Mouse (Mus musculus): ENCODE results near the gene Olfr715b. TPM values are rescaled to one million over a fixed set of nuclear protein-coding genes. Genes with fewer than 3 reads are reported as not detected.
"Not testable (repeated sequence)": the region's sequence is repeated elsewhere in the genome, so short reads cannot be mapped to it uniquely, and the experiment has no call there.

The Olfr715b gene
- not detected for total RNA-seq (2021)
- long read RNA-seq, experiment 1: 0 reads
- long read RNA-seq, experiment 2: 0 reads

GRCm38 (mm10) chr7:107110269-107110668 lies at the start of gene Olfr715b:
Gene Olfr715b, minus strand, starts transcription at chr7:107110369.
- DNase-seq (ENCODE audit: low spot score in 2 of 2): not testable (repeated sequence)

DNA sequence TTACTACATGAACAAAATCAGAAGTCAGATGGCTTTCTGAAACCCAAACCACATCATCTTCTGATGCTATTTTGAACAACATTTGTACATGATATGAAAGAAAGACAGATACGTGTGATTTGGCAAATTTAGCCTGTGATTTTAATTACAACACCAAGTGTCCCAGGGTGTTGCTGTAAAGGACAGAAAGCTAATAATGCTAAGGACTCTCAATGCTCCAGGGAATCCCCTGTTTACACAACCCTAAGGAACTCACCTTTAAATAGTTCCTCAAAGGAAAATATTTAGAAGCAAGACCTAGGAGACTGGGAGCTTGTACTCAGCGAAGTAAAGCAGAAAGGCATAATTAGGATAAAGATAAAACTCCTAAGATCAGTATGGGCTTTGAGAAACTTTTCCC lies 27.9 kb upstream of the Olfr715b start, which contains the start of gene Olfr716:
Olfr716 (plus strand) TSS at position 301 of the 400 bp plus-strand sequence.
- DNase-seq (ENCODE audit: low spot score in 2 of 2): not testable (repeated sequence)

- not testable (repeated sequence) for DNase-seq (ENCODE audit: low spot score in 2 of 2)
These were observed 20.8 kb upstream of the Olfr715b start, which contains the start of gene Olfr715 for GRCm38 (mm10) chr7:107130983-107131382. Gene Olfr715, minus strand, starts transcription at chr7:107131083.

DNA sequence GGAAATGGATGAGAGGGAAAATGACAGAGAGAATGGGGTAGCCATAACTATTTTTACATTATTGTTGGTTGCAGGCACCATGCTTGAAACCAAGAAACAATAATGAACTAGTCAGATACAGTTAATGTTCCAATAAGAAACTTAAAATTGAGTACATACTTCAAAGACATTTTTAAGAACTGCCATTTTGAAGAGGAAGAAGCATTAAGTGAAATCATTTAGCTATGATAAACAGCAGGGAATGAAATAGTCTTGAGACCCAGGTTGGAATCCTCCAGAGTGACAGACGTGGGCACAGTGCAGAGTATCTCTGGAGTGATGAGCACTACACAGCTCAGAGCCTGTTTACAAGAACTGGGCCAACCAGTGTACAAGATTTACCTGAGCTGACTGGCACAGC lies 17.2 kb downstream of the Olfr715b start, which contains the start of gene Olfr17:
Olfr17 (plus strand) TSS at position 301 of the 400 bp plus-strand sequence.
- DNase-seq (ENCODE audit: low spot score in 2 of 2): no peak

GRCm38 (mm10) chr7:107070681-107071080 lies 39.5 kb downstream of the Olfr715b start, which contains the start of gene Olfr714:
Gene Olfr714, plus strand, starts transcription at chr7:107070981.
- no peak for DNase-seq (ENCODE audit: low spot score in 2 of 2)

Other genes with a start within 250 kb of the Olfr715b start
- not detected for gene Olfr704, start 247.2 kb downstream of the Olfr715b start, total RNA-seq (2021)
- not detected for gene Olfr705, start 233.5 kb downstream of the Olfr715b start, total RNA-seq (2021)
- gene Olfr706, start 222.2 kb downstream of the Olfr715b start, total RNA-seq (2021): not detected
- gene Olfr707, start 209.1 kb downstream of the Olfr715b start, total RNA-seq (2021): not detected
- not detected for gene Olfr1532-ps1, start 202.4 kb downstream of the Olfr715b start, total RNA-seq (2021)
- not detected for gene Olfr709-ps1, start 178.2 kb downstream of the Olfr715b start, total RNA-seq (2021)
- not detected for gene Olfr710, start 162.1 kb downstream of the Olfr715b start, total RNA-seq (2021)
- not detected for gene Olfr6, start 146.4 kb downstream of the Olfr715b start, total RNA-seq (2021)
- gene Olfr711, start 134.9 kb downstream of the Olfr715b start, total RNA-seq (2021): not detected
- gene Olfr2, start 104.3 kb downstream of the Olfr715b start, total RNA-seq (2021): not detected
- gene Olfr713, start 79.2 kb downstream of the Olfr715b start, total RNA-seq (2021): not detected
- gene Olfr714, start 39.4 kb downstream of the Olfr715b start, total RNA-seq (2021): not detected
- not detected for gene Olfr17, start 17.1 kb downstream of the Olfr715b start, total RNA-seq (2021)
- gene Olfr715, start 20.7 kb upstream of the Olfr715b start, total RNA-seq (2021): not detected
- not detected for gene Olfr716, start 28.0 kb upstream of the Olfr715b start, total RNA-seq (2021)
- not detected for gene Nlrp14, start 56.6 kb upstream of the Olfr715b start, total RNA-seq (2021)
- not detected for gene Rbmxl2, start 99.1 kb upstream of the Olfr715b start, total RNA-seq (2021)